Mouse (Mus musculus) embryonic facial prominence, embryonic 13.5 days (tissue): ENCODE data around the gene Brinp1. TPM values are rescaled to one million over a fixed set of nuclear protein-coding genes. Genes with fewer than 3 reads are reported as not detected.

Experiments
- ATAC-seq: fragments of 200-750 bp; cut with Nextera tagmentation; 2 replicates; pipeline ENCODE4 v1.8.0; 2017; ENCODE audit warnings: low read depth; ENCODE audit not compliant: insufficient number of reproducible peaks, insufficient read depth, low FRiP score, low TSS enrichment
- H3K27ac ChIP-seq: fragments of 300-500 bp; sonication (generic); 2 replicates; pipeline ENCODE4 v1.5.1; 2015; ENCODE audit warnings: moderate library complexity, mild to moderate bottlenecking, inconsistent platforms
- H3K27me3 ChIP-seq: fragments of 300-500 bp; sonication (generic); 2 replicates; pipeline ENCODE4 v1.6.1; 2015; ENCODE audit warnings: mild to moderate bottlenecking, inconsistent platforms
- H3K36me3 ChIP-seq: fragments of 300-500 bp; sonication (generic); 2 replicates; pipeline ENCODE4 v1.6.1; 2015; ENCODE audit warnings: mild to moderate bottlenecking, inconsistent platforms
- H3K4me1 ChIP-seq: fragments of 300-500 bp; sonication (generic); 2 replicates; pipeline ENCODE4 v1.6.1; 2015; ENCODE audit warnings: inconsistent platforms
- H3K4me2 ChIP-seq: fragments of 300-500 bp; sonication (generic); 2 replicates; pipeline ENCODE4 v1.6.1; 2015; ENCODE audit warnings: moderate library complexity, mild to moderate bottlenecking, inconsistent platforms
- H3K4me3 ChIP-seq: fragments of 300-500 bp; sonication (generic); 2 replicates; pipeline ENCODE4 v1.5.1; 2015; ENCODE audit warnings: mild to moderate bottlenecking, inconsistent platforms
- H3K9ac ChIP-seq: fragments of 300-500 bp; sonication (generic); 2 replicates; pipeline ENCODE4 v1.6.1; 2015; ENCODE audit warnings: mild to moderate bottlenecking, inconsistent platforms
- H3K9me3 ChIP-seq: fragments of 300-500 bp; sonication (generic); 2 replicates; pipeline ENCODE4 v1.6.1; 2016; ENCODE audit warnings: inconsistent platforms
- WGBS: fragments of 180-500 bp; shearing (Covaris S2); methylation state at CpG from one replicate; pipeline ENCODE4 v1.1.7; 2015; ENCODE audit warnings: mixed read lengths; 5-methylcytosine and 5-hydroxymethylcytosine counted together
- polyA plus RNA-seq: library from polyadenylated mRNA; unstranded; fragments of >200 nt; fragmentation: Nextera tagmentation; extraction: Ambion mirVana; gene quantifications from 2 replicates; pipeline ENCODE4 v1.2.1, GENCODE M21; 2015

The Brinp1 gene
- polyA plus RNA-seq, result 9.4 and 11.2 TPM in 2 replicates

GRCm38 (mm10) chr4:68954322-68954901, at the start of gene Brinp1:
Gene Brinp1 (minus strand): TSS chr4:68954397.
- Histone ChIP-seq H3K4me1 (peaks cover 15% of the 10 kb centered on the region), H3K9ac (peak within 1 kb of the TSS; percentile 64), H3K4me2 (peak within 1 kb of the TSS; percentile 90), H3K9me3 (no peaks in the 10 kb centered on the region), H3K27ac (no peak within 1 kb of the TSS), H3K4me3 (peak within 1 kb of the TSS; percentile 55), H3K36me3 (no peaks in the 10 kb centered on the region), H3K27me3 (peaks cover 40% of the 10 kb centered on the region)
- WGBS, result under 1% methylated on average over 33 of the region's 33 CpGs
- peak; percentile 84 for ATAC-seq

DNA sequence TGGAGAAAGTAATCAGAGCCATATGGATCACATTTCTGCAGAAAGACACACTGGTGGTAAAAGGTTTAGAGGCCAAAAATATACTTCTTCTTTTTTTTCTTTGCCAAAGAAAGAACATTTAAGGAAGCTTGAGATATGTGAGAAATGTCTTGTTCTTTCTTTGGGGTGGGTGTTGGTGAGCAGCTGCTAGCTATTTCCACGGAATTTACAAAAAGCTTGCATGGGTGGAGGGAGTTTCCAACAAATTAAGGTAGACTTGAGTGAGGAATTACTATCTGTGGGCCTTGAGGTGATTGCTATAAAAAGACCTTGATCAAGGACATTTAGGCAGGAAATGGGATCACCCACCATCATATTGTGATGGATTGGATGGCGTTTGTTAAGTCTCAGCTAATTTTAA, 3.1 kb upstream of the Brinp1 start:
- 51% methylated on average over 2 of the region's 2 CpGs for WGBS
- no peak overlapping the region for H3K9ac ChIP-seq
- H3K4me3 ChIP-seq, result no peak overlapping the region
- no peaks in the 10 kb centered on the region for H3K9me3 ChIP-seq
- peaks cover 15% of the 10 kb centered on the region for H3K4me1 ChIP-seq
- no peak overlapping the region for H3K27ac ChIP-seq
- peaks cover 30% of the 10 kb centered on the region for H3K27me3 ChIP-seq
- no peak overlapping the region for H3K4me2 ChIP-seq
- ATAC-seq, result no peak
- no peaks in the 10 kb centered on the region for H3K36me3 ChIP-seq

GRCm38 (mm10) chr4:68955621-68956020, 1.4 kb upstream of the Brinp1 start:
- no peak for ATAC-seq
- Histone ChIP-seq H3K27me3 (peaks cover 40% of the 10 kb centered on the region), H3K27ac (no peak overlapping the region), H3K9ac (no peak overlapping the region), H3K4me3 (no peak overlapping the region), H3K9me3 (no peaks in the 10 kb centered on the region), H3K36me3 (no peaks in the 10 kb centered on the region), H3K4me1 (peaks cover 15% of the 10 kb centered on the region), H3K4me2 (no peak overlapping the region)
- WGBS, result 6% methylated on average over 4 of the region's 4 CpGs

GRCm38 (mm10) chr4:68953667-68954321, 403 bp downstream of the Brinp1 start:
- 0 out of 2 replicates have a peak, but pooled peaks have one; percentile 23 for ATAC-seq
- Histone ChIP-seq H3K9ac (peak overlapping the region; percentile 64), H3K4me3 (peak overlapping the region; percentile 55), H3K4me1 (peaks cover 15% of the 10 kb centered on the region), H3K4me2 (peak overlapping the region; percentile 90), H3K27ac (no peak overlapping the region), H3K27me3 (peaks cover 40% of the 10 kb centered on the region), H3K36me3 (no peaks in the 10 kb centered on the region), H3K9me3 (no peaks in the 10 kb centered on the region)
- WGBS, result under 1% methylated on average over 40 of the region's 40 CpGs

DNA sequence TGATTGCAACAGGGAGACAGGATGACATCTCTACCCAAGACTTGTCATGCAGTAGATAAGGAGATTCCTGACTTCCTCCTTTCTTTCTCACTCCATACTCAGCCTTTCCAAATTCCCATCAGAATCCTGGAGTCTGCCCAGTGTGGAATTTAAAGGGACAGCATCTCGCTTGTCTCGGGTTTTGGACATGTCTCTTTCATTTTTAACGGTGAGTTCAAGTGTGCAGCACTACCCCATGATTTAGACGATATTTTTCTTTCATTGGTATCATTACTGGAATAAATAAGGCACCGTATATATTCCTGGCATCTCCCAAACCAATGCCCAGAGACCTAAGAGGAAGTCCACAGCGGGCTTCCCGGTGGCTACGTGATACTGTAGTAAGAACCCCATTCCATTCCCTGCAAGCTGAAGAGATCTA, 1.1 kb downstream of the Brinp1 start:
- H3K9me3 ChIP-seq, result no peaks in the 10 kb centered on the region
- no peaks in the 10 kb centered on the region for H3K36me3 ChIP-seq
- H3K27me3 ChIP-seq, result peaks cover 40% of the 10 kb centered on the region
- peaks cover 15% of the 10 kb centered on the region for H3K4me1 ChIP-seq
- ATAC-seq, result no peak
- no peak overlapping the region for H3K27ac ChIP-seq
- H3K4me3 ChIP-seq, result peak overlapping the region; percentile 55
- no peak overlapping the region; the same call in 1 of the 2 replicates for H3K9ac ChIP-seq
- 8% methylated on average over 8 of the region's 8 CpGs for WGBS
- peak overlapping the region; percentile 90 for H3K4me2 ChIP-seq

GRCm38 (mm10) chr4:68950556-68950955, 3.6 kb downstream of the Brinp1 start:
- no peak for ATAC-seq
- Histone ChIP-seq H3K4me3 (no peak overlapping the region), H3K27ac (no peak overlapping the region), H3K9ac (no peak overlapping the region), H3K4me1 (peaks cover 15% of the 10 kb centered on the region), H3K4me2 (no peak overlapping the region), H3K36me3 (no peaks in the 10 kb centered on the region), H3K27me3 (peaks cover 40% of the 10 kb centered on the region), H3K9me3 (no peaks in the 10 kb centered on the region)
- WGBS, result 3% methylated on average over 2 of the region's 2 CpGs

- 80% methylated on average over 2 of the region's 2 CpGs for WGBS
- Histone ChIP-seq H3K27me3 (no peaks in the 10 kb centered on the region), H3K9ac (no peak overlapping the region), H3K9me3 (no peaks in the 10 kb centered on the region), H3K4me3 (no peak overlapping the region), H3K36me3 (no peaks in the 10 kb centered on the region), H3K4me2 (no peak overlapping the region), H3K27ac (no peak overlapping the region), H3K4me1 (no peaks in the 10 kb centered on the region)
- no peak for ATAC-seq
These were observed 11.3 kb downstream of the Brinp1 start for GRCm38 (mm10) chr4:68942938-68943337.

GRCm38 (mm10) chr4:68930022-68930421, 24.2 kb downstream of the Brinp1 start:
- H3K4me3 ChIP-seq, result no peak overlapping the region
- WGBS, result 49% methylated on average over 3 of the region's 3 CpGs

DNA sequence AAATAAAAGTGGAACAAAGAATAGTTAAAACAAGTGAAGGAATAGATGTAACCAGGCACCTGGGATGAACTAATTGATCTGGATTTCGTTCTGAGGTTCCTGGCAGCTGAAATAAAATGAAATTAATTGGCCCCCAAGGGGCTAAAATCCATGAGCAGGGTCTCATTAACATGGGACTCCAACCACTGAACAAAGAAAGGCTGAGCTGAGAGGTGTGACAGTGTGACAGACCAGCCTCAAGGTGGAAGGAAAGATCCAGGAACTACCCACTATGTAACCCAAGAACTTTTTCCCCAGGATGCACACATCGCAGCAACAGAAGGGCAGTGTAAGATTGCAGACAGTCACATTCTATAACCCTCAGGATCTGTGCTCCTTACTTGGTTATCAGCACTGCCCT, 28.1 kb downstream of the Brinp1 start:
- ATAC-seq, result no peak
- Histone ChIP-seq H3K4me1 (no peaks in the 10 kb centered on the region), H3K4me2 (no peak overlapping the region), H3K9me3 (no peaks in the 10 kb centered on the region), H3K36me3 (no peaks in the 10 kb centered on the region), H3K27ac (no peak overlapping the region), H3K27me3 (no peaks in the 10 kb centered on the region), H3K9ac (no peak overlapping the region), H3K4me3 (no peak overlapping the region)
- WGBS, result 61% methylated on average over 2 of the region's 2 CpGs

More at GRCm38 (mm10) chr4:68930022-68930421, 24.2 kb downstream of the Brinp1 start:
- Histone ChIP-seq H3K9ac (no peak overlapping the region), H3K9me3 (no peaks in the 10 kb centered on the region), H3K36me3 (no peaks in the 10 kb centered on the region), H3K4me1 (no peaks in the 10 kb centered on the region), H3K27me3 (no peaks in the 10 kb centered on the region), H3K27ac (no peak overlapping the region), H3K4me2 (no peak overlapping the region)
- no peak for ATAC-seq

- no peak overlapping the region for H3K4me3 ChIP-seq
- H3K9me3 ChIP-seq, result no peaks in the 10 kb centered on the region
- no peak overlapping the region for H3K4me2 ChIP-seq
- no peaks in the 10 kb centered on the region for H3K27me3 ChIP-seq
- no peaks in the 10 kb centered on the region for H3K4me1 ChIP-seq
- no peaks in the 10 kb centered on the region for H3K36me3 ChIP-seq
- no peak overlapping the region for H3K27ac ChIP-seq
- 63% methylated on average over 1 of the region's 1 CpGs for WGBS
- ATAC-seq, result no peak
- H3K9ac ChIP-seq, result no peak overlapping the region
These were observed 31.3 kb downstream of the Brinp1 start for GRCm38 (mm10) chr4:68922944-68923343.

- Histone ChIP-seq H3K9ac (no peak overlapping the region), H3K27me3 (no peaks in the 10 kb centered on the region), H3K4me1 (no peaks in the 10 kb centered on the region), H3K36me3 (no peaks in the 10 kb centered on the region), H3K4me2 (no peak overlapping the region), H3K4me3 (no peak overlapping the region), H3K9me3 (no peaks in the 10 kb centered on the region), H3K27ac (no peak overlapping the region)
- 85% methylated on average over 1 of the region's 1 CpGs for WGBS
- no peak for ATAC-seq
These were observed 31.7 kb downstream of the Brinp1 start for GRCm38 (mm10) chr4:68922504-68922903.

DNA sequence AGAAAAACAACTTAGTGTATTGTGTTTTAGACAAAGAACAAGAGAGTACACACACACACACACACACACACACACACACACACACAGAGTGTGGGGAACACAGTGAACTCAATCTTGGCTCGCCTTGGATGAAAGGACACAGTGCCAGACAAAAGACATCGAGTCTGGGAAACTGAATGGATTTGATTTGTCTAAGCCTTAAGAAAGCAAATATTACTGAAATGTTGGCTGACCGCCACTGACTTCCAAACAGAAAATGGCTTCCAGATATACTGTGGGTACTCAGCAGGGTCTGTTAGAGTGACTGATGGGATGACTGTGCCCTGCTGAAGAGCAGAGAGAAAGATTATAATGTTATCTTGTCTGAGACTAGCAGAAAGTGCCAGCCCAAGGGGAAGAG, 34.1 kb downstream of the Brinp1 start:
- ATAC-seq, result no peak
- Histone ChIP-seq H3K9ac (no peak overlapping the region), H3K27ac (no peak overlapping the region), H3K4me2 (no peak overlapping the region), H3K27me3 (no peaks in the 10 kb centered on the region), H3K36me3 (no peaks in the 10 kb centered on the region), H3K9me3 (no peaks in the 10 kb centered on the region), H3K4me3 (no peak overlapping the region), H3K4me1 (no peaks in the 10 kb centered on the region)
- 56% methylated on average over 3 of the region's 3 CpGs for WGBS
